Mouse (Mus musculus) spleen, adult 2 months (tissue): ENCODE results near the gene Ces1d. TPM values are rescaled to one million over a fixed set of nuclear protein-coding genes. Genes with fewer than 3 reads are reported as not detected.
"Not testable (repeated sequence)": the region's sequence is repeated elsewhere in the genome, so short reads cannot be mapped to it uniquely, and the experiment has no call there.

ENCODE experiments used
- DNase-seq, 2 experiments: peaks; one replicate each; pipeline versions ENCODE4 v3.0.0 to v3.0.0-alpha.2; 2012 to 2021; ENCODE audit warnings: low spot score in 2 of 2, low read depth in 1 of 2
- H3K27ac ChIP-seq: fragments of 200-500 bp; 2 replicates; pipeline ENCODE4 v1.5.1; 2012; ENCODE audit warnings: low read length, inconsistent platforms; ENCODE audit not compliant: insufficient read depth
- H3K27me3 ChIP-seq: fragments of 200-500 bp; 2 replicates; pipeline ENCODE4 v1.6.1; 2012; ENCODE audit warnings: mild to moderate bottlenecking, moderate library complexity, low read length, inconsistent platforms; ENCODE audit not compliant: control insufficient read depth, insufficient read depth
- H3K36me3 ChIP-seq: fragments of 200-500 bp; 2 replicates; pipeline ENCODE4 v1.6.1; 2012; ENCODE audit warnings: mild to moderate bottlenecking, low read length, inconsistent platforms; ENCODE audit not compliant: control insufficient read depth, insufficient read depth
- H3K4me1 ChIP-seq: fragments of 200-500 bp; 2 replicates; pipeline ENCODE4 v1.6.1; 2011; ENCODE audit warnings: inconsistent platforms; ENCODE audit not compliant: control insufficient read depth, insufficient read depth, insufficient read length
- H3K4me3 ChIP-seq: fragments of 200-500 bp; 2 replicates; pipeline ENCODE4 v1.5.1; 2011; ENCODE audit warnings: mild to moderate bottlenecking, inconsistent platforms; ENCODE audit not compliant: insufficient read depth, insufficient read length; ENCODE audit errors: extremely low read depth
- CTCF ChIP-seq: fragments of 200-500 bp; IDR thresholded peaks from 2 replicates; pipeline ENCODE4 v1.5.1; 2011; ENCODE audit warnings: mild to moderate bottlenecking, inconsistent platforms; ENCODE audit not compliant: insufficient read depth, insufficient read length, insufficient replicate concordance; ENCODE audit errors: extremely low read depth
- POLR2A ChIP-seq: fragments of 200-500 bp; IDR thresholded peaks from 2 replicates; pipeline ENCODE4 v1.6.1; 2011; ENCODE audit warnings: low read depth, low read length, inconsistent platforms
- WGBS: fragments of 180-500 bp; shearing (Covaris S2); methylation state at CpG from one replicate; pipeline ENCODE4 v1.1.7; 2018; 5-methylcytosine and 5-hydroxymethylcytosine counted together
- polyA plus RNA-seq: library from polyadenylated mRNA; depleted of rRNA; stranded (reverse); fragments of >200 nt; gene quantifications from 2 replicates; pipeline ENCODE4 v1.2.3, GENCODE M21; 2012

The Ces1d gene
- polyA plus RNA-seq, 1 experiment = 2.1 TPM

DNA sequence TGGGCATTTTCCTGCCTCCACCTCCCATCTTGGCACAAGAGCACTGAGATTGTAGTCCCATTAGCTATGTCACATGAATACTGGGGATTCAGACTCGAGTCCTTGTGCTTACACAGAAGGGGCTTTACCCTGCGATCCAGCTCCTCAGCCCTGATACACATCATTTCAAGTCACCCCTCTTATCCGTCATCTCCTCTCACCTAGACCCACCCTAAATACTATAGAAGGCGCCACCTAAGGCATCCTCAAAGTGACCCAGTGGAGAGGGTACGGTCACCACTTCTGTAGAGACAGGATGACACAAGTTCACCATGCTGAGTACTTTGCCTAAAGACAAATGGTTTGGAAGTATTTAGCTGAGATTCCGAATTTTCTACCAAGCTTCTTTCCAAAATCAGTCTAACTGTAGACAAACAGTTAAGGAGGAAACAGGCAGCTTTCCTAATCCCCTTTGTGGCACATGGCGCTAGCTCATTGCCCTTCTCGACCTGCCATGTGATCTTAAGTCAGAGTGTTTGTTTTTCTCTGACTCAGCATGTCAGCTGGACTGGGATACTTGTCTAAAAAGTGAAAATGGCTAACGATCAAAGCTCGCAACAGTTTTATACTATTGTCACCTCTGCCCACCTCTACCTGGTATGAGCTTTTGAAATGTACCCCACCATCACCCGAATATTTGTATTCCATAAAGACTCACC is 31.2 kb upstream of the Ces1d start:
- H3K27me3 ChIP-seq = no peaks in the 10 kb centered on the region
- H3K36me3 ChIP-seq = no peaks in the 10 kb centered on the region
- DNase-seq = no peak
- H3K4me3 ChIP-seq = no peak overlapping the region
- WGBS = 74% methylated on average over 11 of the region's 11 CpGs
- H3K4me1 ChIP-seq = no peaks in the 10 kb centered on the region
- no peak overlapping the region for H3K27ac ChIP-seq
- TF ChIP-seq CTCF (no peak), POLR2A (no peak)

DNA sequence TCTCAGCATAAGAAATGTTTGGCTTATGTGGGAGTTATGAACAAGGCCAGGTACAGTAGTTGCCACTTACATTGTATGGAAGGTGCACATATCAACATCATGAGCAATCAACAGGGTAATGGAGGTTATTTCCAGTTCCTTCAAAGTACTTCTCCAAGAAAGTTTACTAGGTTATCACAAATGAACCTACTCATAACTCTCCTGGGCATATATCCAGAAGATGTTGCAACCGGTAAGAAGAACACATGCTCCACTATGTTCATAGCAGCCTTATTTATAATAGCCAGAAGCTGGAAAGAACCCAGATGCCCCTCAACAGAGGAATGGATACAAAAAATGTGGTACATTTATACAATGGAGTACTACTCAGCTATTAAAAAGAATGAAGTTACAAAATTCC is 28.8 kb upstream of the Ces1d start:
- 98% methylated on average over 1 of the region's 1 CpGs for WGBS

GRCm38 (mm10) chr8:93221896-93222295 is 24.3 kb upstream of the Ces1d start:
- no peaks in the 10 kb centered on the region for H3K27me3 ChIP-seq
- TF ChIP-seq POLR2A = no peak
- no peak for TF ChIP-seq CTCF
- H3K27ac ChIP-seq = no peak overlapping the region
- H3K4me3 ChIP-seq = no peak overlapping the region
- WGBS = 76% methylated on average over 3 of the region's 3 CpGs
- no peaks in the 10 kb centered on the region for H3K36me3 ChIP-seq
- H3K4me1 ChIP-seq = no peaks in the 10 kb centered on the region
- DNase-seq = no peak

More for the DNA sequence above, 28.8 kb upstream of the Ces1d start:
- not testable (repeated sequence) for H3K36me3 ChIP-seq, H3K4me3 ChIP-seq, DNase-seq, H3K27ac ChIP-seq, H3K27me3 ChIP-seq, H3K4me1 ChIP-seq

DNA sequence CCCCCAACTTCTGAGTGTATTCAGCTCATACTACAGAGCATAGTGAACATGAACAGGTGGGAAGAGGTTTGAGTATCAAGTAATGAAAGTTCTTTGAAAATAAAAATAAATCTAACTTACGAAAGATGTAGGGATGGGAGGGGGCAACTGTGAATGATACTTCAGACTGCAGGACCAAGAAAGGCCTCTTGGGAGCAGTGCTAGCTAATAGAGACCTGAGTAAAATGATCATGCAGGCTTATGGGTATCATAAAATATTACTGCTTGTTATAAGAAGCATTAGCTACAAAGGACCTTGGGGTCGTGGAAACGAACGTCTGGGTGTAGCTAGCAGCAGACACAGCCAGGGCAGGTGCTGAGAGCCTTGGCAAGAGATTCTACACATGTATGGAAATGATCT is 20.2 kb upstream of the Ces1d start:
- Histone ChIP-seq H3K4me3 (no peak overlapping the region), H3K4me1 (no peaks in the 10 kb centered on the region), H3K27me3 (no peaks in the 10 kb centered on the region), H3K36me3 (no peaks in the 10 kb centered on the region), H3K27ac (no peak overlapping the region)
- no peak for DNase-seq
- WGBS = 72% methylated on average over 4 of the region's 4 CpGs
- TF ChIP-seq POLR2A (no peak), CTCF (no peak)

DNA sequence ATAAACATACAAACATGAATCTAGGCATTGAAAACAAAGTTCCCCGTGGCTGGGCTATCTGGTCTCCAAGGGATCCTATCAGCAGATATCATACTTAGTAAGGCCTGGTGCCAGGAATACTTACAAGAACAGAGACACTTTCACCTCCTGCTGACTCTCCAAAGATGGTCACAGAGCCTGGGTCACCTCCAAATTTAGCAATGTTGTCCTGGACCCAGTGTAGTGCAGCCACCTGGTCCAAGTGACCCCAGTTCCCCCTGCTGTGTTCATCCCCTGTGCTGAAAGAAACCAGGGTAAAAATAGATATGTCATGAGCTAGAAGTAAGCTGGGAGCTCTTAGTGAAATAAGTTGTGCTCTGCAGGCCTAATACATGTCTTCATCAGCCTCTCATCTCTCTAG is 19.7 kb upstream of the Ces1d start:
- no peak for DNase-seq
- 60% methylated on average over 1 of the region's 1 CpGs for WGBS

GRCm38 (mm10) chr8:93211091-93211490 is 13.5 kb upstream of the Ces1d start:
- H3K4me1 ChIP-seq = no peaks in the 10 kb centered on the region
- H3K4me3 ChIP-seq = no peak overlapping the region
- H3K27ac ChIP-seq = no peak overlapping the region
- H3K36me3 ChIP-seq = no peaks in the 10 kb centered on the region
- DNase-seq = no peak
- H3K27me3 ChIP-seq = no peaks in the 10 kb centered on the region
- TF ChIP-seq CTCF (no peak), POLR2A (no peak)

More for the DNA sequence above, 19.7 kb upstream of the Ces1d start:
- no peak overlapping the region for H3K4me3 ChIP-seq
- no peak overlapping the region for H3K27ac ChIP-seq
- H3K4me1 ChIP-seq = no peaks in the 10 kb centered on the region
- TF ChIP-seq POLR2A (no peak), CTCF (no peak)
- H3K36me3 ChIP-seq = no peaks in the 10 kb centered on the region
- no peaks in the 10 kb centered on the region for H3K27me3 ChIP-seq

GRCm38 (mm10) chr8:93199146-93199545 is 1.5 kb upstream of the Ces1d start:
- H3K27ac ChIP-seq, H3K36me3 ChIP-seq, DNase-seq, H3K27me3 ChIP-seq, H3K4me3 ChIP-seq, H3K4me1 ChIP-seq: not testable (repeated sequence)
- WGBS = 65% methylated on average over 7 of the region's 7 CpGs
